Mouse (Mus musculus) ZHBTc4 (cell line): ENCODE results near the gene Gm10037.
"Not testable (repeated sequence)": the region's sequence is repeated elsewhere in the genome, so short reads cannot be mapped to it uniquely, and the experiment has no call there.

Experiments
- DNase-seq: peaks from one replicate; pipeline ENCODE4 v3.0.0-alpha.2; 2011; ENCODE audit warnings: low read depth, low spot score

Gene Gm10037

DNA sequence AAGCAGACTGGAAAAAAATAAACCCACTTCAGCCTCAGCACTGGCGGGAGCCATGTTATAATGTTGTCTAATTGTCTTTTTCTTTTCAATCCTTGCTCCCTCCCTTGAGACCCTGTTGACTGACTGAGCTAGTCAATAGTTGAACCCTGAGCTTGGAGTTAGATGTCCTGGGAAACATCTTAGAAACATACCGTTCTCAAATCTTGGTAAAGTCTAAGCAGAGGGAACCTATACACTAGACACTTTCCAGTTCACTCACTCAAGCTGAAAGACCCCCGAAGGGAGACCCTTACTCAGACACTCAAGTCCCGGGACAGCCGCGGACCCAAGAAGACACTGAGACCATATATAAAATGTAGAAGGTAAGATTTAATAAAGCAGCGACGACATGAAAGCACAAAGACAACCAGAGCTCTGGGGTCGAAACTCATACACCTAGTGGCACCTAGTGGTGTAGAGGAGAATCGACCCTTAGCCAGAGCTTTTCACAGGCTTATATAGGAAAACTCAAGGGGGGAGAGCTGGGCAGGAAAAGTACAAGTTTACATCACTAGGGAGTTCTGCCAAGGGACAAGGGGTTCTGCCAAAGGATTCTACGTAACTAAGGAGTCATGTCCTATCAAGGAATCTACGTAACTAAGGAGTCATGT is 45.3 kb downstream of the Gm10037 start:
- not testable (repeated sequence) for DNase-seq

GRCm38 (mm10) chr13:67876699-67877254 is 45.9 kb downstream of the Gm10037 start:
- no peak for DNase-seq

- DNase-seq = peak; percentile 60
Measured at GRCm38 (mm10) chr13:67883966-67884365, 53.1 kb downstream of the Gm10037 start.
